Mouse (Mus musculus) lung, postnatal 0 days (tissue): Measurements from ENCODE around the gene Elk3.

Source experiments
- CTCF ChIP-seq: IDR thresholded peaks from 2 replicates; pipeline ENCODE4 v1.5.1; 2016; ENCODE audit warnings: antibody characterized with exemption, mild to moderate bottlenecking
- EP300 ChIP-seq: IDR thresholded peaks from 2 replicates; pipeline ENCODE4 v1.6.1; 2016; ENCODE audit warnings: antibody characterized with exemption, mild to moderate bottlenecking, control low read depth

DNA sequence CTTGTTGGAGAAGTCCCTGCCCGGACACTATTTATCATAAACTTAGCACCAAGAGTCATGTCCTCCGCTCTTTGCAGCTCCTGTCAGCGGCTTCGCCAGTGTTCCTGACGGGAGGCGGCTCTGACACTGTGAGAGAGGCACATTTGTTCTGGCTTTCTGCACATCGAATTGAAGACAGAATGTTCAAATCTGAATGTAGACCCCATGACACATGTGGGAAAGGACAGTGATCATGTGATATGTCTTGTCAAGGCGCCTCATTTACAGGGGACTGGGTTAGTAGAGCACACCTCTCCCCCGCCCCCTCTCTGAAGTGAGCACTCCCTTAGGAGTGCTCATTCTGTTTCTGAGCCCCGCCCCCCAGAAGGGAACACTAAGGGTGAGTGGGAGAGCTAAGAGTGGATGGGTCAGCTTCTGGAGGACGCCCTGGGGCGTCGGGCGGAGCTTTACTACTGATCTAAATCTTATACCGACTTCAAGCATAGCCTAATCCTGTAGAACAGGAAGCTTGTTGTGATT lies 48.9 kb downstream of the Elk3 start:
- no peak for TF ChIP-seq CTCF
- no peak for TF ChIP-seq EP300
